Mouse (Mus musculus): Measurements from ENCODE around the gene Ccl28.
A peak's percentile ranks its signal among the peaks of the same experiment; 100 is the strongest.
"Not testable (repeated sequence)": the region's sequence is repeated elsewhere in the genome, so short reads cannot be mapped to it uniquely, and the experiment has no call there.

Ccl28 gene

GRCm38 (mm10) chr13:119648891-119649698 lies 25.5 kb downstream of the Ccl28 start:
- DNase-seq (ENCODE audit: low spot score in 2 of 2), result peak; percentile 42 to 74

GRCm38 (mm10) chr13:119649699-119650046 lies 26.1 kb downstream of the Ccl28 start:
- no peak for DNase-seq (ENCODE audit: low spot score in 2 of 2)

GRCm38 (mm10) chr13:119654734-119655133 lies 31.1 kb downstream of the Ccl28 start:
- DNase-seq (ENCODE audit: low spot score in 2 of 2), result peak; percentile 42 to 49

- no peak for DNase-seq (ENCODE audit: low spot score in 2 of 2)
These were observed 32.6 kb downstream of the Ccl28 start for GRCm38 (mm10) chr13:119656246-119656645.

- DNase-seq (ENCODE audit: low spot score in 2 of 2), result no peak
These were observed 33.3 kb downstream of the Ccl28 start for GRCm38 (mm10) chr13:119656846-119657416.

GRCm38 (mm10) chr13:119661420-119661819 lies 37.8 kb downstream of the Ccl28 start:
- DNase-seq (ENCODE audit: low spot score in 2 of 2), result peak in 1 of 2 experiments; percentile 43

- no peak for DNase-seq (ENCODE audit: low spot score in 2 of 2)
These were observed 55.2 kb downstream of the Ccl28 start for GRCm38 (mm10) chr13:119678794-119679193.

GRCm38 (mm10) chr13:119679721-119680120 lies 56.1 kb downstream of the Ccl28 start:
- DNase-seq (ENCODE audit: low spot score in 2 of 2), result no peak

GRCm38 (mm10) chr13:119681161-119681560 lies 57.5 kb downstream of the Ccl28 start:
- no peak for DNase-seq (ENCODE audit: low spot score in 2 of 2)

GRCm38 (mm10) chr13:119684416-119685177 lies 61.0 kb downstream of the Ccl28 start:
- no peak for DNase-seq (ENCODE audit: low spot score in 2 of 2)

- DNase-seq (ENCODE audit: low spot score in 2 of 2), result no peak
These were observed 66.1 kb downstream of the Ccl28 start for GRCm38 (mm10) chr13:119689709-119690038.

GRCm38 (mm10) chr13:119690039-119690728 lies 66.6 kb downstream of the Ccl28 start, which contains the start of gene Hmgcs1:
Gene Hmgcs1 (plus strand): TSS chr13:119690379.
- peak; percentile 99 for DNase-seq (ENCODE audit: low spot score in 2 of 2)

GRCm38 (mm10) chr13:119690876-119691620 lies 67.4 kb downstream of the Ccl28 start:
- DNase-seq (ENCODE audit: low spot score in 2 of 2), result peak in 1 of 2 experiments; percentile 22

GRCm38 (mm10) chr13:119691958-119692357 lies 68.3 kb downstream of the Ccl28 start:
- DNase-seq (ENCODE audit: low spot score in 2 of 2), result not testable (repeated sequence)

- no peak for DNase-seq (ENCODE audit: low spot score in 2 of 2)
These were observed 72.1 kb downstream of the Ccl28 start for GRCm38 (mm10) chr13:119695676-119696075.

- no peak for DNase-seq (ENCODE audit: low spot score in 2 of 2)
These were observed 72.9 kb downstream of the Ccl28 start for GRCm38 (mm10) chr13:119696496-119696895.

GRCm38 (mm10) chr13:119698436-119698835 lies 74.8 kb downstream of the Ccl28 start:
- DNase-seq (ENCODE audit: low spot score in 2 of 2), result no peak

Data from left cerebral cortex, adult 9 months (tissue).